Mouse (Mus musculus) adrenal gland, postnatal 36 days (tissue): ENCODE data around the gene Dtx1. TPM values are rescaled to one million over a fixed set of nuclear protein-coding genes. Genes with fewer than 3 reads are reported as not detected.

Experiments used
- DNase-seq, 2 experiments: peaks; one replicate each; pipeline ENCODE4 v3.0.0; 2021; ENCODE audit warnings: mixed read lengths in 1 of 2
- total RNA-seq, 2 experiments: library from RNA; stranded (reverse); gene quantifications; 2 replicates each; pipeline ENCODE4 v1.2.3; 2021

The Dtx1 gene
- total RNA-seq, 2 experiments from 2014 or later: 7.6 to 12.0 TPM

DNA sequence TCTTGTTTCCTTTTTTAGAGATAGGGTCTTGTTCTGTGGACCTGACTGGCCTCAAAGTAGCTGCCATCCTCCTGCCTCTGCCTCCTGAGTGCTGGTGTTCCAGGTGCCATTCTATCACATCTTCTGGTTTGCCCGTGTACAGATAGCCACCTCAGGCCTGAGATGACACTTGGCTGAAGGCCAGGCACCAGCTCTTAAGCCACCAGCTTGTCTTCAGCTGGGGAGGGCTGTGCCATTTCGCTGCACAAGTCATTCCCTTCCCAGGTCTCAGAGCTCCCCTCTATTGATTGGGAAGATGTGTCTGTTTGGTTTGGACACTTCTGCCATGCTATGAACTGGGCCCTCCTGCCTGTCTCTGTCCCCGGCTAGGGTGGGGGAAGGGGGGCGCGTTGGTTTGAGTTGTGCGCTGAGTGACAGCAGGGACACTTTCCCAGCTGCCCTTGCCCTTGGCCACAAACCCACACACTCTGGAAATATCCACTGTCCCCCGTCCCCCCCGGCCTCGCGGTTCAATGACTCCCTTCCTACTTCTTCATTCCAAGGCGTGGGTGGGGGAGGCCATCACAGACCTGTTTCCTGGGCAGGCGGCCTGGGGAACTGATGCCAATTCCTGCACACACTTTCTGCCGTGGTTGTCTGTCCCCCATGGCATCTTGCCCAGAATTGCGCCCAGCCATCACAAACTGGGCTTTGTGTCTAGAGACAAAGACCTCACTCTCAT is 68.2 kb downstream of the Dtx1 start:
- peak; percentile 83 to 87 for DNase-seq

DNA sequence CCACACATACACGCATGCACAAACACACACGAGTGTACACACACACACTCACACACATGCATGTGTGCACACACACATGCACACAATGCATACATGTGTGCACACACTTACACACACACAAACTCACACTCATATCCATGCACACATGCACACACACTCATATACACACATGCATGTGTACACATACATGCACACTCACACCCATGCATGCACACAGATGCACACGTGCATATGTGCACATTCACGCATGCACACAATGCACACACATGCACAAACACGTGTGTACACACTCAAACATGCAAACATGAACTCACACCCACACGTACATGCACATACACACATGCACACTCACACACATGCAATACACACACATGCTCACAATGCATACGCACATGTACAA is 71.6 kb downstream of the Dtx1 start:
- no peak for DNase-seq

DNA sequence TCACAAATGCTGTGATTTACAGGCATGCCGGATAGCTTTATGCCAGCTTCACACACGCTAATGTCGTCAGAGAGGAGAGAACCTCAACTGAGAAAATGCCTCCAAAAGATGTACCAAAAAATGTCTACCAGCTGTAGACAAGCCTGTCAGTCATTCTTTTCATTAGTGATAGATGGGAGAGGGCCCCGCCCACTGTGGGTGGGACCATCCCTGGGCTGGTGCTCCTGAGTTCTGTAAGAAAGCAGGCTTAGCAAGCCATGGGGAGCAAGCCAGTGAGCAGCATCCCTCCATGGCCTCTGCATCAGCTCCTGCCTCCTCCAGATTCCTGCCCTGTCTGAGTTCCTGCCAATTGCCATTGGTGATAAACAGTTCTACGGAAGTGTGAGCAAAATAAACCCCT is 76.1 kb downstream of the Dtx1 start:
- DNase-seq: no peak

DNA sequence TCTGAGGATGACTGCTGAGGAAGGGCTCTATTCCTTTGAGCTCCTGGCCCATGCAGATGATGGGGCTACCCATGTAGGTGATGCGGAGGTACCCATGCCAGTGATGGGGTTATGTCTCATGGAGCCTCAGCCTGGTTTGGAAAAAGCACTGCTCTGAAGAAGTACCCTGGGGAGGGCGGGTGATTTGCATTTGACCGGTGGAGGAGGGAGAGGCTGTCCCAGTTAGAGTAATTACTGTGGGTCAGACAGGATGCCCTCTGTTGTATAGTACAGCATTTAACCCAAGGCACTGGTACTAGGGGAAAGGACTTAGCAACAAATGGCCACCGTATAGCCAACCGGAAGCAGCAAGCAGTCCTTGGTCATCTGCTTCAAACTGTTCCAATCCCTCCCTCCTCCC is 76.9 kb downstream of the Dtx1 start:
- DNase-seq: no peak

DNA sequence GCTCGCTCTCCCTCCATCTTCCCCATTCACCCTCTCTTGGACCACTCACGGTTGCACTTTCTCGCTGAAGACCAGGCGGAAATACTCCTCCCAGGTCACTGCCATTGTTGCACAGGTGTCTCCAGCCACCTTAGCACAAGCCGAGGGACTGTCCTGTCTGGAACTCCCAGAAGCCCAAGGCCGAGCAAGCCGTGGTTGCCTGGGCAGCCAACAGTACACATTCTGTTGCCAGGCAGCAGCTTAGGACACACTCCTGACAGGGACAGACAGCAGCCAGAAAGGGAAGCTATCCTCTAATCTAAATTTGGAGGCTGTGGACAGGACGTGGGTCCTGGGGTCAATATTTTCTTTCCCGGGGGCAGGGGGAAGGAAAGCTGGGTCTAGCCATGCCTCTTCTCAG is 77.6 kb downstream of the Dtx1 start, which contains the start of gene Cfap73:
TSS of gene Cfap73 (minus strand) at position 105 of the 400 bp plus-strand sequence.
- peak; percentile 74 to 79 for DNase-seq

DNA sequence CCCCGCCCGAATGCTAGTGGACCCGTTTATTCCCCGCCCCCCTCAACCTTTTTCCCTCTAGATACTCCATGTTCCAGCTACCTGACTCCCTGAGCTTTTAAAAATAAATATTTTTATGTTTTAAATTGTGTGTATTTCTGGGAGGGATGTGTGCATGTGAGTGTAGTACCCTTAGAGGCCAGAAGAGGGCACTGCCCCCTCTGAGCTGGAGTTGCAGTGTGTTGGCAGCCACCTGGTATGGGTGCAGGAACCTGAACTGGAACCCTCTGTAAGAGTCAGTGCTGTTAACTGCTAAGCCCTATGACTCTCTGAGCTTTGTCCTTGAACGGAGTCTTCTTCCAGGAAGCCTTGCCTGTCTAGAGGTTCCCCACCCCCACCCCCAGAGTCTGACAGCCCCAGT is 79.8 kb downstream of the Dtx1 start:
- no peak for DNase-seq

DNA sequence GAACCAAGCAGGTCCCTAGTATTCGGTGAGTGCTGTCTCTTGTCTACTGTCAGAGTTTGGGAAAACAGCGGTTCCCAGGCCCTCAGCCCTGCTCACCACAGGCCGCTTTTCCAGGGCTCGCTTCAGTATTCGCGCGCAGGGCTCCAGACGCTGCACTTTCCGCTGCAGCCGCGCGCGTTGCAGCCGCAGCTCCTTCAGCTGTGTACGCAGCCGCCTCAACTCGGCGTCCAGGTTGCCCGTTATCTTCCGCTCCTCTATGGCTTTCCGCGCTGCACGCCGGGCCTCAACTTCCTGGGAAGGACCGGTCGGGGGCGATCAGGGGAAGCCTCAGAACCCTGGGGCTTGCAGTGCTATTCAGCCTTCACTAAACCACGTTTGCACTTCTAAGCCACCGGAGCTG is 80.6 kb downstream of the Dtx1 start:
- DNase-seq: peak; percentile 36 to 52

Other genes starting within 250 kb of the Dtx1 start
- 10 to 100 TPM; 82.6 to 82.9 TPM for gene Sdsl, start 239.1 kb downstream of the Dtx1 start, total RNA-seq
- gene Sds, start 235.4 kb downstream of the Dtx1 start, total RNA-seq: 1 to 10 TPM in 1 of 2 experiments, not detected in 1; 1.3 TPM
- gene Plbd2, start 208.3 kb downstream of the Dtx1 start, total RNA-seq: 10 to 100 TPM; 86.9 to 87.9 TPM
- 10 to 100 TPM; 29.0 to 45.6 TPM for gene Slc8b1, start 200.8 kb downstream of the Dtx1 start, total RNA-seq
- 10 to 100 TPM; 34.1 to 36.9 TPM for gene Tpcn1, start 123.3 kb downstream of the Dtx1 start, total RNA-seq
- under 1 TPM; 0.36 to 0.40 TPM for gene Iqcd, start 122.9 kb downstream of the Dtx1 start, total RNA-seq
- 10 to 100 TPM; 15.6 to 15.9 TPM for gene Rita1, start 99.3 kb downstream of the Dtx1 start, total RNA-seq
- 10 to 100 TPM; 50.4 to 51.1 TPM for gene Ddx54, start 99.2 kb downstream of the Dtx1 start, total RNA-seq
- 1 to 10 TPM in 1 of 2 experiments, not detected in 1; 2.0 TPM for gene Cfap73, start 77.7 kb downstream of the Dtx1 start, total RNA-seq
- gene Rasal1, start 63.1 kb downstream of the Dtx1 start, total RNA-seq: 10 to 100 TPM; 10.9 to 14.0 TPM
- 1 to 10 TPM in 1 of 2 experiments, under 1 TPM in 1; 0.49 to 1.8 TPM for gene Oas2, start 37.9 kb upstream of the Dtx1 start, total RNA-seq
- under 1 TPM; 0.36 to 0.60 TPM for gene Oas3, start 65.7 kb upstream of the Dtx1 start, total RNA-seq
- not detected for gene Oas1e, start 83.6 kb upstream of the Dtx1 start, total RNA-seq
- gene Oas1c, start 100.6 kb upstream of the Dtx1 start, total RNA-seq: 1 to 10 TPM in 1 of 2 experiments, under 1 TPM in 1; 0.40 to 1.7 TPM
- gene Oas1f, start 135.4 kb upstream of the Dtx1 start, total RNA-seq: not detected
- not detected for gene Oas1h, start 149.5 kb upstream of the Dtx1 start, total RNA-seq
- 1 to 10 TPM in 1 of 2 experiments, under 1 TPM in 1; 0.72 to 1.4 TPM for gene Oas1g, start 175.7 kb upstream of the Dtx1 start, total RNA-seq
- gene Oas1a, start 195.6 kb upstream of the Dtx1 start, total RNA-seq: 1 to 10 TPM; 3.2 to 3.7 TPM
- not detected for gene Oas1d, start 202.6 kb upstream of the Dtx1 start, total RNA-seq